Mouse (Mus musculus) hindbrain, embryonic 16.5 days (tissue): ENCODE results near the gene Sgo1. TPM values are rescaled to one million over a fixed set of nuclear protein-coding genes. Genes with fewer than 3 reads are reported as not detected.

ENCODE experiments used
- ATAC-seq: fragments of 200-750 bp; cut with Nextera tagmentation; 2 replicates; pipeline ENCODE4 v1.8.0; 2017; ENCODE audit warnings: moderate TSS enrichment, moderate library complexity
- H3K27ac ChIP-seq: fragments of 300-500 bp; sonication (generic); 2 replicates; pipeline ENCODE4 v1.5.1; 2014; ENCODE audit warnings: low read depth, mild to moderate bottlenecking, control low read depth, low read length, moderate library complexity
- H3K27me3 ChIP-seq: fragments of 300-500 bp; sonication (generic); replicated peaks from 2 replicates; pipeline ENCODE4 v1.6.1; 2014; ENCODE audit warnings: low read length; ENCODE audit not compliant: control insufficient read depth, insufficient read depth
- H3K36me3 ChIP-seq: fragments of 300-500 bp; sonication (generic); 2 replicates; pipeline ENCODE4 v1.6.1; 2014; ENCODE audit warnings: mild to moderate bottlenecking, low read length, moderate library complexity, mixed read lengths; ENCODE audit not compliant: control insufficient read depth, insufficient read depth
- H3K4me1 ChIP-seq: fragments of 300-500 bp; sonication (generic); 2 replicates; pipeline ENCODE4 v1.6.1; 2014; ENCODE audit warnings: low read depth, low read length; ENCODE audit not compliant: control insufficient read depth, insufficient read depth
- H3K4me2 ChIP-seq: fragments of 300-500 bp; sonication (generic); 2 replicates; pipeline ENCODE4 v1.6.1; 2014; ENCODE audit warnings: mild to moderate bottlenecking, low read length, control low read depth, moderate library complexity
- H3K4me3 ChIP-seq: fragments of 300-500 bp; sonication (generic); 2 replicates; pipeline ENCODE4 v1.5.1; 2014; ENCODE audit warnings: mild to moderate bottlenecking, low read length, control low read depth, moderate library complexity
- H3K9ac ChIP-seq: fragments of 300-500 bp; sonication (generic); 2 replicates; pipeline ENCODE4 v1.6.1; 2014; ENCODE audit warnings: low read depth, mild to moderate bottlenecking, control low read depth, low read length, moderate library complexity
- H3K9me3 ChIP-seq: fragments of 300-500 bp; sonication (generic); 2 replicates; pipeline ENCODE4 v1.6.1; 2014; ENCODE audit warnings: mild to moderate bottlenecking, low read length, moderate library complexity; ENCODE audit not compliant: control insufficient read depth
- WGBS: fragments of 180-500 bp; shearing (Covaris S2); extraction: QIAGEN DNeasy Blood & Tissue Kit; methylation state at CpG from one replicate; pipeline ENCODE4 v1.1.7; 2014; 5-methylcytosine and 5-hydroxymethylcytosine counted together
- polyA plus RNA-seq: library from polyadenylated mRNA; unstranded; fragments of >200 nt; fragmentation: Nextera tagmentation; extraction: Ambion mirVana; gene quantifications from 2 replicates; pipeline ENCODE4 v1.2.1, GENCODE M21; 2015

The Sgo1 gene
- polyA plus RNA-seq, 1 experiment from 2014 or later: 5.8 TPM

GRCm38 (mm10) chr17:53626160-53626559 lies 63.0 kb downstream of the Sgo1 start:
- Histone ChIP-seq H3K27me3 (no peaks in the 10 kb centered on the region), H3K36me3 (peaks cover 6% of the 10 kb centered on the region; the same call in 1 of the 2 replicates), H3K4me1 (no peaks in the 10 kb centered on the region), H3K9ac (no peak overlapping the region), H3K4me3 (no peak overlapping the region), H3K9me3 (no peaks in the 10 kb centered on the region), H3K4me2 (no peak overlapping the region), H3K27ac (no peak overlapping the region)
- WGBS: 87% methylated on average over 3 of the region's 3 CpGs
- ATAC-seq: no peak

Other genes starting within 250 kb of the Sgo1 start
- 0.80 and 1.3 TPM in 2 replicates for gene Efhb, start 226.0 kb downstream of the Sgo1 start, polyA plus RNA-seq
- gene Rab5a, start 210.1 kb downstream of the Sgo1 start, polyA plus RNA-seq: 103 and 111 TPM in 2 replicates
- gene Pp2d1, start 149.9 kb downstream of the Sgo1 start, polyA plus RNA-seq: 0.28 and 0.35 TPM in 2 replicates
- gene Kat2b, start 122.5 kb downstream of the Sgo1 start, polyA plus RNA-seq: 4.6 and 7.2 TPM in 2 replicates
- not detected in 2 replicates for gene Sult1c2, start 157.0 kb upstream of the Sgo1 start, polyA plus RNA-seq